Mouse (Mus musculus) forebrain, embryonic 14.5 days (tissue): Measurements from ENCODE around the gene Cops4. TPM values are rescaled to one million over a fixed set of nuclear protein-coding genes. Genes with fewer than 3 reads are reported as not detected.

Experiments
- ATAC-seq: fragments of 200-750 bp; cut with Nextera tagmentation; 2 replicates; pipeline ENCODE4 v1.8.0; 2017; ENCODE audit warnings: mild to moderate bottlenecking, moderate library complexity
- DNase-seq: peaks from one replicate; pipeline ENCODE4 v3.0.0-alpha.2; 2015; ENCODE audit warnings: low spot score
- H3K27ac ChIP-seq: fragments of 300-500 bp; sonication (generic); 2 replicates; pipeline ENCODE4 v1.5.1; 2014; ENCODE audit warnings: low read depth, mild to moderate bottlenecking, control low read depth, low read length, moderate library complexity
- H3K27me3 ChIP-seq: fragments of 300-500 bp; sonication (generic); replicated peaks from 2 replicates; pipeline ENCODE4 v1.6.1; 2014; ENCODE audit warnings: low read length, control low read depth, mixed read lengths; ENCODE audit not compliant: control insufficient read depth, insufficient read depth
- H3K36me3 ChIP-seq: fragments of 300-500 bp; sonication (generic); 2 replicates; pipeline ENCODE4 v1.6.1; 2014; ENCODE audit warnings: low read length, control low read depth; ENCODE audit not compliant: control insufficient read depth, insufficient read depth
- H3K4me1 ChIP-seq: fragments of 300-500 bp; sonication (generic); 2 replicates; pipeline ENCODE4 v1.6.1; 2014; ENCODE audit warnings: antibody characterized with exemption, low read length, control low read depth; ENCODE audit not compliant: control insufficient read depth, insufficient read depth
- H3K4me2 ChIP-seq: fragments of 300-500 bp; sonication (generic); 2 replicates; pipeline ENCODE4 v1.6.1; 2014; ENCODE audit warnings: mild to moderate bottlenecking, control low read depth, low read length
- H3K4me3 ChIP-seq: fragments of 300-500 bp; sonication (generic); 2 replicates; pipeline ENCODE4 v1.5.1; 2014; ENCODE audit warnings: low read depth, low read length, control low read depth
- H3K9ac ChIP-seq: fragments of 300-500 bp; sonication (generic); 2 replicates; pipeline ENCODE4 v1.6.1; 2014; ENCODE audit warnings: mild to moderate bottlenecking, low read length, control low read depth, moderate library complexity
- H3K9me3 ChIP-seq: fragments of 300-500 bp; sonication (generic); replicated peaks from 2 replicates; pipeline ENCODE4 v1.6.1; 2016; ENCODE audit warnings: low read length, control low read depth, mixed read lengths; ENCODE audit not compliant: control insufficient read depth
- WGBS: fragments of 180-500 bp; shearing (Covaris S2); extraction: QIAGEN DNeasy Blood & Tissue Kit; methylation state at CpG from one replicate; pipeline ENCODE4 v1.1.7; 2014; 5-methylcytosine and 5-hydroxymethylcytosine counted together
- polyA plus RNA-seq: library from polyadenylated mRNA; unstranded; fragments of >200 nt; fragmentation: Nextera tagmentation; extraction: Ambion mirVana; gene quantifications from 2 replicates; pipeline ENCODE4 v1.2.1, GENCODE M21; 2014

Cops4 gene
- polyA plus RNA-seq, 1 experiment from 2014 or later: 203 TPM

GRCm38 (mm10) chr5:100578863-100579411, 60.8 kb downstream of the Cops4 start:
- 87% methylated on average over 5 of the region's 5 CpGs for WGBS
- no peak overlapping the region for H3K4me2 ChIP-seq
- H3K4me1 ChIP-seq: no peaks in the 10 kb centered on the region
- H3K9me3 ChIP-seq: no peaks in the 10 kb centered on the region
- H3K9ac ChIP-seq: no peak overlapping the region
- no peak overlapping the region for H3K4me3 ChIP-seq
- DNase-seq (no peak), ATAC-seq (no peak)
- H3K27ac ChIP-seq: no peak overlapping the region
- H3K36me3 ChIP-seq: no peaks in the 10 kb centered on the region
- no peaks in the 10 kb centered on the region for H3K27me3 ChIP-seq

- ATAC-seq (no peak), DNase-seq (no peak)
- Histone ChIP-seq H3K4me3 (no peak overlapping the region), H3K9ac (no peak overlapping the region), H3K27me3 (no peaks in the 10 kb centered on the region), H3K4me2 (no peak overlapping the region), H3K36me3 (no peaks in the 10 kb centered on the region), H3K27ac (no peak overlapping the region), H3K4me1 (no peaks in the 10 kb centered on the region), H3K9me3 (no peaks in the 10 kb centered on the region)
- 67% methylated on average over 11 of the region's 11 CpGs for WGBS
Observed at GRCm38 (mm10) chr5:100581622-100582434, 63.7 kb downstream of the Cops4 start.

GRCm38 (mm10) chr5:100582435-100582826, 64.3 kb downstream of the Cops4 start:
- no peak for DNase-seq
- Histone ChIP-seq H3K27ac (no peak overlapping the region), H3K4me1 (no peaks in the 10 kb centered on the region), H3K9ac (no peak overlapping the region), H3K4me3 (no peak overlapping the region), H3K9me3 (no peaks in the 10 kb centered on the region), H3K27me3 (no peaks in the 10 kb centered on the region), H3K4me2 (no peak overlapping the region), H3K36me3 (no peaks in the 10 kb centered on the region)
- WGBS: 93% methylated on average over 5 of the region's 5 CpGs
- ATAC-seq: no peak

GRCm38 (mm10) chr5:100583066-100583465, 65.0 kb downstream of the Cops4 start:
- DNase-seq (no peak), ATAC-seq (no peak)
- H3K4me1 ChIP-seq: no peaks in the 10 kb centered on the region
- WGBS: 96% methylated on average over 7 of the region's 7 CpGs
- no peak overlapping the region for H3K4me3 ChIP-seq
- H3K9me3 ChIP-seq: no peaks in the 10 kb centered on the region
- no peaks in the 10 kb centered on the region for H3K36me3 ChIP-seq
- H3K4me2 ChIP-seq: no peak overlapping the region
- no peaks in the 10 kb centered on the region for H3K27me3 ChIP-seq
- no peak overlapping the region for H3K9ac ChIP-seq
- H3K27ac ChIP-seq: no peak overlapping the region

- Histone ChIP-seq H3K36me3 (no peaks in the 10 kb centered on the region), H3K4me1 (no peaks in the 10 kb centered on the region), H3K4me2 (no peak overlapping the region), H3K27me3 (no peaks in the 10 kb centered on the region), H3K27ac (no peak overlapping the region), H3K4me3 (no peak overlapping the region), H3K9ac (no peak overlapping the region), H3K9me3 (no peaks in the 10 kb centered on the region)
- no peak for DNase-seq
- no peak for ATAC-seq
- WGBS: 90% methylated on average over 8 of the region's 8 CpGs
Observed at GRCm38 (mm10) chr5:100585206-100585644, 67.1 kb downstream of the Cops4 start.

GRCm38 (mm10) chr5:100585657-100586056, 67.5 kb downstream of the Cops4 start:
- no peaks in the 10 kb centered on the region for H3K36me3 ChIP-seq
- no peak overlapping the region for H3K4me2 ChIP-seq
- H3K27ac ChIP-seq: no peak overlapping the region
- H3K27me3 ChIP-seq: no peaks in the 10 kb centered on the region
- H3K9ac ChIP-seq: no peak overlapping the region
- 94% methylated on average over 3 of the region's 3 CpGs for WGBS
- ATAC-seq (no peak), DNase-seq (no peak)
- no peak overlapping the region for H3K4me3 ChIP-seq
- H3K9me3 ChIP-seq: no peaks in the 10 kb centered on the region
- no peaks in the 10 kb centered on the region for H3K4me1 ChIP-seq

- DNase-seq: no peak
- WGBS: 91% methylated on average over 7 of the region's 7 CpGs
- Histone ChIP-seq H3K9ac (no peak overlapping the region), H3K27me3 (no peaks in the 10 kb centered on the region), H3K9me3 (no peaks in the 10 kb centered on the region), H3K4me1 (no peaks in the 10 kb centered on the region), H3K27ac (no peak overlapping the region), H3K4me3 (no peak overlapping the region), H3K36me3 (no peaks in the 10 kb centered on the region), H3K4me2 (no peak overlapping the region)
- ATAC-seq: no peak
Observed at GRCm38 (mm10) chr5:100587136-100587535, 69.0 kb downstream of the Cops4 start.

GRCm38 (mm10) chr5:100587626-100588025, 69.5 kb downstream of the Cops4 start:
- H3K9me3 ChIP-seq: no peaks in the 10 kb centered on the region
- H3K4me3 ChIP-seq: no peak overlapping the region
- no peaks in the 10 kb centered on the region for H3K27me3 ChIP-seq
- ATAC-seq (no peak), DNase-seq (no peak)
- no peak overlapping the region for H3K27ac ChIP-seq
- no peaks in the 10 kb centered on the region for H3K4me1 ChIP-seq
- no peaks in the 10 kb centered on the region for H3K36me3 ChIP-seq
- H3K9ac ChIP-seq: no peak overlapping the region
- H3K4me2 ChIP-seq: no peak overlapping the region
- WGBS: 62% methylated on average over 2 of the region's 2 CpGs

- WGBS: 93% methylated on average over 5 of the region's 5 CpGs
- H3K4me2 ChIP-seq: no peak overlapping the region
- DNase-seq: no peak
- H3K9ac ChIP-seq: no peak overlapping the region
- 0 out of 2 replicates have a peak, but pooled peaks cover 2% of the 10 kb centered on the region for H3K9me3 ChIP-seq
- no peaks in the 10 kb centered on the region for H3K4me1 ChIP-seq
- ATAC-seq: no peak
- H3K36me3 ChIP-seq: no peaks in the 10 kb centered on the region
- no peaks in the 10 kb centered on the region for H3K27me3 ChIP-seq
- no peak overlapping the region for H3K27ac ChIP-seq
- no peak overlapping the region for H3K4me3 ChIP-seq
Observed at GRCm38 (mm10) chr5:100590505-100590904, 72.4 kb downstream of the Cops4 start.
